Mouse (Mus musculus) heart, postnatal 0 days (tissue): ENCODE measurements around the gene Akr7a5.

Experiments
- CTCF ChIP-seq: IDR thresholded peaks from 2 replicates; pipeline ENCODE4 v1.5.1; 2016; ENCODE audit warnings: antibody characterized with exemption, control low read depth, low read depth
- EP300 ChIP-seq: IDR thresholded peaks from 2 replicates; pipeline ENCODE4 v1.6.1; 2016; ENCODE audit warnings: antibody characterized with exemption, low read depth

DNA sequence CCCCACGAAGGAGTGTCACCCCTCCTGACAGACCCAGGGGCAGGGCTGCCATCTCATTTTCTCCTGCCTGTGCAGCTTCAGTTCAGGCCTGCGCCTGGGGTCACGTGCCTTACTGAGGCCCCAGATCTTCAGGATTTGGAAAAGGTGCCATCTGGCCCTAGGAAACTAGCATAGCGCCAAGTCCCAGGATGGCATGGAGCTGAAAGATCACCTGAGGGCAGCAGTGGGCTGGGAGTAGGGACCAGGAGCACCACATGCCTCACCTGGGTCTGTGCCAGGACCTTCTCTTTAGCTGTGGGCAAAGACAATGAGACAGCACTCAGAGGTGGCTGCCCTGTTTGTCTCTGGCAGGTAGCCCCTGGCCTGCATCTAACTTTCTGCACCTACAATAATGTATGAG, 13.0 kb upstream of the Akr7a5 start:
- no peak for TF ChIP-seq EP300
- peak; percentile 17 for TF ChIP-seq CTCF
